Mouse (Mus musculus): ENCODE measurements around the gene A430089I19Rik. TPM values are rescaled to one million over a fixed set of nuclear protein-coding genes. Genes with fewer than 3 reads are reported as not detected.
"Not testable (repeated sequence)": the region's sequence is repeated elsewhere in the genome, so short reads cannot be mapped to it uniquely, and the experiment has no call there.

Gene A430089I19Rik
- total RNA-seq (2021) = not detected
- not detected in 2 replicates for polyA plus RNA-seq (2012; rRNA removed)
- long read RNA-seq = 0 reads

- not testable (repeated sequence) for DNase-seq
Observed at GRCm38 (mm10) chr5:94306696-94307095, at the start of gene A430089I19Rik. Gene A430089I19Rik, minus strand, starts transcription at chr5:94306796.

GRCm38 (mm10) chr5:94339449-94339848 is 32.9 kb upstream of the A430089I19Rik start, which contains the start of gene AA792892:
Gene AA792892, plus strand, starts transcription at chr5:94339749.
- not testable (repeated sequence) for DNase-seq

GRCm38 (mm10) chr5:94314135-94314534 is 7.5 kb upstream of the A430089I19Rik start, which contains the start of gene Gm6502:
Gene Gm6502, plus strand, starts transcription at chr5:94314435.
- DNase-seq = not testable (repeated sequence)

Other genes with a start within 250 kb of the A430089I19Rik start
- gene BC061212, start 236.3 kb downstream of the A430089I19Rik start, total RNA-seq (2021) = not detected
- not detected in 2 replicates for gene BC061212, start 236.3 kb downstream of the A430089I19Rik start, polyA plus RNA-seq (2012; rRNA removed)
- gene Gm6351, start 230.4 kb downstream of the A430089I19Rik start, total RNA-seq (2021) = not detected
- gene Gm6351, start 230.4 kb downstream of the A430089I19Rik start, polyA plus RNA-seq (2012; rRNA removed) = not detected in 2 replicates
- gene Gm3106, start 88.8 kb downstream of the A430089I19Rik start, total RNA-seq (2021) = not detected
- gene Gm3106, start 88.8 kb downstream of the A430089I19Rik start, polyA plus RNA-seq (2012; rRNA removed) = not detected in 2 replicates
- gene Gm6502, start 7.6 kb upstream of the A430089I19Rik start, total RNA-seq (2021) = not detected
- gene Gm6502, start 7.6 kb upstream of the A430089I19Rik start, polyA plus RNA-seq (2012; rRNA removed) = not detected in 2 replicates
- under 1 TPM in 1 of 2 experiments, not detected in 1; 0.17 TPM for gene AA792892, start 33.0 kb upstream of the A430089I19Rik start, total RNA-seq (2021)
- not detected in 2 replicates for gene AA792892, start 33.0 kb upstream of the A430089I19Rik start, polyA plus RNA-seq (2012; rRNA removed)
- not detected for gene Gm7682, start 139.0 kb upstream of the A430089I19Rik start, total RNA-seq (2021)
- gene Gm7682, start 139.0 kb upstream of the A430089I19Rik start, polyA plus RNA-seq (2012; rRNA removed) = not detected in 2 replicates
- not detected for gene Gm3139, start 219.5 kb upstream of the A430089I19Rik start, total RNA-seq (2021)
- gene Gm3139, start 219.5 kb upstream of the A430089I19Rik start, polyA plus RNA-seq (2012; rRNA removed) = not detected in 2 replicates

Measured in adrenal gland, adult 2 months (tissue).